Mouse (Mus musculus) brain, adult 2 months (tissue): ENCODE data around the gene Draxin.
"Not testable (repeated sequence)": the region's sequence is repeated elsewhere in the genome, so short reads cannot be mapped to it uniquely, and the experiment has no call there.

Experiments used
- DNase-seq: peaks from one replicate; pipeline ENCODE4 v3.0.0; 2011; ENCODE audit warnings: low read depth, low spot score

Gene Draxin

GRCm38 (mm10) chr4:148130561-148131413 lies at the start of gene Draxin:
Draxin (minus strand) TSS chr4:148130698.
- no peak for DNase-seq

- DNase-seq = peak; percentile 61
Measured at GRCm38 (mm10) chr4:148177716-148178115, 47.2 kb upstream of the Draxin start.

- DNase-seq = not testable (repeated sequence)
Measured at GRCm38 (mm10) chr4:148176603-148177002, 46.1 kb upstream of the Draxin start.

GRCm38 (mm10) chr4:148174495-148174862 lies 44.0 kb upstream of the Draxin start:
- DNase-seq = no peak

GRCm38 (mm10) chr4:148173811-148174494 lies 43.5 kb upstream of the Draxin start:
- DNase-seq = peak; percentile 94

- DNase-seq = no peak
Measured at GRCm38 (mm10) chr4:148171261-148171660, 40.8 kb upstream of the Draxin start.

GRCm38 (mm10) chr4:148170842-148171241 lies 40.3 kb upstream of the Draxin start:
- peak; percentile 80 for DNase-seq

- DNase-seq = no peak
Measured at GRCm38 (mm10) chr4:148169586-148169985, 39.1 kb upstream of the Draxin start.

- peak; percentile 84 for DNase-seq
Measured at GRCm38 (mm10) chr4:148168287-148168686, 37.8 kb upstream of the Draxin start.

- DNase-seq = peak; percentile 86
Measured at GRCm38 (mm10) chr4:148166986-148167385, 36.5 kb upstream of the Draxin start.

GRCm38 (mm10) chr4:148166431-148166830 lies 35.9 kb upstream of the Draxin start:
- peak; percentile 94 for DNase-seq

- DNase-seq = no peak
Measured at GRCm38 (mm10) chr4:148165551-148165950, 35.1 kb upstream of the Draxin start.

- no peak for DNase-seq
Measured at GRCm38 (mm10) chr4:148164461-148164860, 34.0 kb upstream of the Draxin start.

- DNase-seq = peak; percentile 91
Measured at GRCm38 (mm10) chr4:148164002-148164439, 33.5 kb upstream of the Draxin start.

- peak; percentile 73 for DNase-seq
Measured at GRCm38 (mm10) chr4:148160436-148161390, 30.2 kb upstream of the Draxin start, which contains the start of the genes Fbxo44 and Fbxo2. Fbxo44 (minus strand) TSS chr4:148160482. Fbxo2 (plus strand) TSS chr4:148160621.

- DNase-seq = peak; percentile 99
Measured at GRCm38 (mm10) chr4:148159544-148160435, 29.3 kb upstream of the Draxin start.

GRCm38 (mm10) chr4:148158436-148159348 lies 28.2 kb upstream of the Draxin start:
- peak; percentile 75 for DNase-seq

GRCm38 (mm10) chr4:148154982-148155381 lies 24.5 kb upstream of the Draxin start:
- peak; percentile 77 for DNase-seq

- no peak for DNase-seq
Measured at GRCm38 (mm10) chr4:148154006-148154405, 23.5 kb upstream of the Draxin start.
